Mouse (Mus musculus): Measurements from ENCODE around the gene Gm47791.
A peak's percentile ranks its signal among the peaks of the same experiment; 100 is the strongest.

DNA sequence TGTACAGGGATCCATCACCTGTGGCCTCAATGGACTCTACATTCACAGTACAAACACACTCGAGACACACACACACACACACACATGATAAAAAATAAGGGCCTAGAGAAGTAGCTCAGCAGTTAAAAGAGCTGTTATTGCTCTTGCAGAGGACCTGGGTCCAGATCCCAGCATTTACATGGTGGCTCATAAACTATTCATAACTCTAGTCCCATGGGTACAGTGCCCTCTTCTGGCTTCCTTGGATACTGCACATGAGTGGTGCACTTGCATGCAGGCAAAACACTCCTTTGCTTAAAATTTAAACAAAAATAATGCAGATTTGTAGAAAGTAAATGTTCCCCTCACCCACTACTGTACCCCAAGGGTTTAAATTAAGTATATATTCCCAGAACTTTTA, 11.5 kb downstream of the Gm47791 start:
- TF ChIP-seq CTCF (IDR thresholded peaks at IDR 0.05; ENCODE audit: borderline replicate concordance, extremely low read depth, insufficient read depth, insufficient read length) (peak; percentile 39; the same call in 1 of the 2 replicates), POLR2A (IDR thresholded peaks at IDR 0.05; ENCODE audit: borderline replicate concordance, extremely low read depth, insufficient read depth, insufficient read length, poor library complexity, severe bottlenecking) (no peak)

Measured in brain, embryonic 14.5 days (tissue).